Mouse (Mus musculus): ENCODE data around the gene Fermt2.

The Fermt2 gene

GRCm38 (mm10) chr14:45529411-45530363 is at the start of gene Fermt2:
Gene Fermt2 (minus strand): TSS chr14:45530118.
- DNase-seq: peak; percentile 89 to 92

DNA sequence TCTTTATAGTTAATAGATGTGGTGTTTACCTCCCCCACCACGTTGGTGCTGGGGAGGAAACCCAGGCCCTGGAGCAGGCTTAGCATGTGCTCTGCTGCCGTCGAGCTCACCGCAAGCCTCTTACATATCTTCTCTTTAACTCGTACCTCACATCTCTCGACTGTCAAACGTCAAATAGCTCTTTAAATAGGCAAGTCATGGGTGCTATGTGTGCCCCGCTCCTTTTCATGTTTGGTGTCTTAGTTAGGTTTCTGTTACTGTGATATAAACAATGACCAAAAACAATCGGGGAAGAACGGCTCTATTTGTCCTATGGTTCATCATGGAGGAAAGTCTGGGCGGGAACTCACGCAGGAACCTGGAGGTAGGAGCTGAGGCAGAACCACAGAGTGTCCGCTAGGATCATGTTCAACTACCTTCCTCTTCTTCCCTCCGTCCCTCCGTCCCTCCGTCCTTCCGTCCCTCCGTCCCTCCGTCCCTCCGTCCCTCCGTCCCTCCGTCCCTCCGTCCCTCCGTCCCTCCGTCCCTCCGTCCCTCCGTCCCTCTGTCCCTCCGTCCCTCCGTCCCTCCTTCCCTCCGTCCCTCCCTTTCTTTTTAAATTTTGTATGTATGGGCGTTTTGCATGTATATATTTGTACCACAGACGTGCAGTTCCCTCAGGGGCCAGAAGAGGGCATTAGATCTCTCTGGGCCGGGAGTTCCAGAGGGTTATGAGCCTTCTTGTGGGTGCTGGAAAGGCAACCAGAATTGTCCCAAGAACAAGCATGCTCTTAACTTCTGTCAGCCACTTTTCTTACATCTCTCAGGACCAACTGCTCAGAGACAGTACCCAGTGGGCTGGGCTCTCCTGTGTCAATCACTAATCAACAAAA is 36.4 kb upstream of the Fermt2 start:
- peak; percentile 65 to 68 for DNase-seq

DNA sequence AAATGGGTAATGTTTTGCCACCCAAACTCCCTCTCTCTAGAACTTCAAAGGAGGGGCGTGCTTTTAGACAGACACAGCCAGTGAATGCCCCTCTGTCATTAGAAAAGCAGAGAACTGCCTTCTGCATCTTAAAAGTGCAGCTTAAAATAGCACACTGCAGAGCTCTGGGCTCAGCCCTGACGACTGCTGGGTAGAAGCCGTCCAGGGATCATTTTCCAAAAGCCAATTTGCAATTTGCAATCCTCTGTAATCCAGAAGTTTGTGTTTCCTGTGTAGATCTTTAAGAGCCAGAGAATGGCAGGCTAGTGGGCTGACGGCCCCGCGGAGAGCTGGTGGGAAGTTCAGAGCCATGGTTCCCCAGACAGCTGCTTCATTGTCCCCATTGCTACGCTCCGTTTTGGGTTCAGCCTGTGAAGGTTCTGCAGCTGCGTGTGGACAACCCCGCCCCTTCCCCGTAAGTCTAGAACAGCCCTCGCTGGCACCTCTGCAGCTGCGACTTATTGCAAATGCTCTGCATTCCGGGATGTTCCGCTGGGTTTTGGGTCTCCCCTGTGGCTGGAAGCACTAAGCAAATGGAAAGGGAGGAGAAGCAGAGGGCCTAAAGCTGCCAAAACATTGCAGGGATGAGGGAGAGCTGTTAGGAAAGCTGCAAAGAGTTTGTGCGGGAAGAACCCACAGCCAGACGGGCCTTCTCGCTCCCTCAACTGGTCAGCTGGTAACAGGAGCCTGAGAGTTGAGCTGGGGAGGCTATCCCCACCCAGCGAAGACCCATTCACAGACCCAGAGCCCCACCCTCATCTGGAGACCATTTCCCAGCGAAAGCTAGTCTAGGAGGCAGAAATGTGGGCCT is 35.5 kb upstream of the Fermt2 start:
- peak; percentile 24 to 30 for DNase-seq

- no peak for DNase-seq
Observed at GRCm38 (mm10) chr14:45563577-45563976, 33.7 kb upstream of the Fermt2 start.

- DNase-seq: no peak
Observed at GRCm38 (mm10) chr14:45561681-45562080, 31.8 kb upstream of the Fermt2 start.

- no peak for DNase-seq
Observed at GRCm38 (mm10) chr14:45559018-45559417, 29.1 kb upstream of the Fermt2 start.

DNA sequence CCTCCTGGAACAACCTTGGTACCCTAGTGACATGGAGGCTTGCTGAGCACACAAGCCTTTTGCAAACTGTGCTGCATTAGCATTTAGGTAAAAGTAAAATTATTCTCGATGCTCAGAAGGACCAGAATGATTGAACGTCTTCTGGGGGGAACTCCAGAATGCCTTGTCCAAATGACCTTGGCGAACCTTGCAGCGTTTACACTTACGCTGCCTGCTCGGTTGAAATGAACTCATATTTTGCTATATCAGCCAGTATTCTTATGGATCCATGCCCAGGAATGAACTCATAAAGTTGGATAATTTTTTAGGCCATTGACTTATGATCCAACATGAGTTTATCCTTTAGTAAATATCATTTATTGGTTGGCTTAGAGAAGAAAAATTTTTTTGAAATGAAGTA is 24.4 kb upstream of the Fermt2 start:
- DNase-seq: no peak

GRCm38 (mm10) chr14:45553854-45554253 is 23.9 kb upstream of the Fermt2 start:
- peak; percentile 41 to 50 for DNase-seq

GRCm38 (mm10) chr14:45552431-45552830 is 22.5 kb upstream of the Fermt2 start:
- DNase-seq: no peak

GRCm38 (mm10) chr14:45551121-45551768 is 21.3 kb upstream of the Fermt2 start:
- no peak for DNase-seq

- peak in 1 of 2 experiments; percentile 56 for DNase-seq
Observed at GRCm38 (mm10) chr14:45550010-45550647, 20.2 kb upstream of the Fermt2 start.

DNA sequence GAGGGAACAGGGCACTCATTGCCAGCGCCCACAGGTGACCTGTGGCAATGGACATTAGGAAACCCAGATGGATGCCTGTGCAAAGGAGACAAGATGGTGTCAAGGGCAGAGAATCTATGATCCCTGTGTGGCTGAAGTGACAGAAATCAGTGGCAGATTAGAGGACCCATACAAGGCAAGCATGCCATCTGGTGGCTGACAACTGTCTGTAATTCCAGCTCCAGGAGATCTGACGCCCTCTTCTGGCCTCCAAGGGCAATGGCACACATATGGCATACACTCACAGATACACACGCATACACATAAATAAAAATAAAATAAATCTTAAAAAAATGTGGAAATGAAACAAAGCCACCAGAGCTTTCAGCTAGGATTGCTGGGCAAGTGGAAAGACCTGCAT is 18.2 kb upstream of the Fermt2 start:
- DNase-seq: no peak

- DNase-seq: no peak
Observed at GRCm38 (mm10) chr14:45544905-45545304, 15.0 kb upstream of the Fermt2 start.

DNA sequence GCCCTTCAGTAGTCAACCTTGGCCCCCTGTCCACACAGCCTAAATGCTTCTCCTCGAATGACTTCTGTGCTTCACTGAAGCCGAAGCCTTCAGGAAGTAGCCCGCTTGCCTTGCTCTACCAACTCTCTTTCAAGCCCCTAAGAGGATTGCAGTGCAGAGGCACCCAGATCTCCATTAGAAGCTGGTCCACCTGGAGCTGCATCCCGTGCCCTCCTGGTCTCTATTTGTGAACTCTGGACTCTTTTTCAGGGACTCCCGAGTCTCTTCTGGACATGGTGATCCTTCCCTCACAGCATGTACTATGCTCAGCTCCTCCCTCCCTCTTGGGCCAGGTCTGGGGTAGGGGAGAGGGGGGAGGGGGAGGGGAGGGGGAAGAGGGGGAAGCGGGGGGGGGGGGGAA is 14.1 kb upstream of the Fermt2 start:
- no peak for DNase-seq

DNA sequence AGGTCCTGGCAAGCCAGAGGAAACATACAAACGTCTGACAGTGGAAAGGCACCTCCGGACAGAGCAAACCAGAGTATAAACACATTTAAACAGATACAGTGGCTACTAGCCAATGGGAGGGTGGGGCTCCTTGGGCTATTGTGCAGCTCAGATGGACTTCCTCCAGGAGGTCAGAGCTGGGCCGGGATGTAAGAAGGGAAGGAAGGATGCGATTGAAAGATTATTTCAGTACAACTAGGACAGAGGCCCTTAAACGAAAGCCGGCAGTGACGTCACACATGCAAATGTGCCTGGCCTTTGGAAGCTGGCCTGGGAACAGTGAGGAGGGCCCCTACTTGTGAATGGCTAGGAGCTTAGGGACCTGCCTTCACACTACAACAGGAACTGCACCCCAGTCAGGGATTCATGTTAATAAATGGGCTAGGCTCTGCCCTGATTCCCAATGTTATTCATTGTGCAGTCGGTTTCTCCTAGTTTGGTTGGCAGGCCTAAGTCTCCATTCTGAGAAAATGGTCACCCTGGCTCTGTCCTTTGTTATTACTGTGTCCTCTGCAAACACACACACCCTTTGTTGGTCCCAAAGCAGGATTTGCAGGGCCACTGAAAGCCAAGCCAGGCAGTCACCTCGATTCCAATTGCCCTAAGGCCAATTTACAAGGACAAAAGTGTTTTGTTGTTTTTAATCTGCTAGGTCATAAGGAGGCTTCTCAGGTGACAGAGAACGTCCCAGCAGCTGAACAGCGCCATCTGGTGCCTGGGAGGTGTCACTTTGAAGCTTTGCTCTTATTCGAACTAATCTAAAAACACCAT is 9.9 kb upstream of the Fermt2 start:
- DNase-seq: peak; percentile 89 to 92

DNA sequence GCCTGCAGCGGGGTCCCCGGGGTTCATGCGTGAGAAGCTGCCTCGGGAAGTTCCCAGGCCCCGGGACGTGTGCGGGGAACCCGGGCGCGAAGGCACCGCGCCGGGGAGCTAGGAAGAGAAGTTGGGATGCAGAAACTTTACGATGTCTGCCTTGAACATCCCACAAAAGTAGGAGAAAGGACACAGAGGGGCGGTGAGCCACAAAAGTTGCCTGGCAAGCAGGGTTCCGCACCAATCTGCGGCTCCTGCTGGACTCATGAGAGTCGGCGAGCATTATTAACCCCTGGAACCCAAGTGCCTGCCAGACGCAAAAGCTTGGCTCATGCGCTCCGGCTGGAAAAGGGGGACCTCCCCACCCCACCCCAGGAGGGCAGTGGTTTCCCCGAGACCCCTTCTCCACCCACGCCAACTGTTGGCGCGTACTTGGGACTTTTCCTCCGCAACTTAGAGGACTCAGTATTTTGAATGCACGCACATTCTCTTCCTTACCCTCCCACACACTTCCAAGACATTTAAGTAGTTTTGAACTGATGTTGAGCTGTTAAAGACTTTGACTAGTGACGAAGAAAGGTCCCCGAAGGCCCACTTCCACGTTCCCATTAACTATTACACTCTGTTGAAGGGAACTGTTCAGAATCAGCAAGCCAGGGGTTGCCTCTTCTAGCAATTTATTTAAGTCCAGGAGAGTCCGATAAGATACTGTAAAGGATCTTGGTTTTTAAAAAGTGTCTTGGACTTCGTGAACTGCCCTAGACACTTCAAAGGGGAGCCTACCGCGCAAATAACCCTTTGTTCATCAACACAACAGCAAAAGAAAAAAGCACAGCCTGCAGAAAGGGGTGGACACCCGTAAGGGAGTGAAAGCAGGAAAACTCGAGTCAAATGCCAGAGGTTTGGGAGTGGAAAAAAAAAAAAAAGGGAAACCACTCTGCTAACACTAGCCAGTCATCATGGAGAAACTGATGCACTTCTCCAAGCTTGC is 737 bp upstream of the Fermt2 start:
- DNase-seq: no peak

- DNase-seq: peak; percentile 74 to 81
Observed at GRCm38 (mm10) chr14:45528861-45529260, 1.1 kb downstream of the Fermt2 start.

- no peak for DNase-seq
Observed at GRCm38 (mm10) chr14:45515771-45516170, 14.1 kb downstream of the Fermt2 start.

GRCm38 (mm10) chr14:45510787-45511186 is 19.1 kb downstream of the Fermt2 start:
- DNase-seq: peak; percentile 69 to 82
